Mouse (Mus musculus): ENCODE measurements around the gene Atf2. TPM values are rescaled to one million over a fixed set of nuclear protein-coding genes. Genes with fewer than 3 reads are reported as not detected.

Gene Atf2
- polyA plus RNA-seq, 1 experiment from 2014 or later = 28.7 TPM

DNA sequence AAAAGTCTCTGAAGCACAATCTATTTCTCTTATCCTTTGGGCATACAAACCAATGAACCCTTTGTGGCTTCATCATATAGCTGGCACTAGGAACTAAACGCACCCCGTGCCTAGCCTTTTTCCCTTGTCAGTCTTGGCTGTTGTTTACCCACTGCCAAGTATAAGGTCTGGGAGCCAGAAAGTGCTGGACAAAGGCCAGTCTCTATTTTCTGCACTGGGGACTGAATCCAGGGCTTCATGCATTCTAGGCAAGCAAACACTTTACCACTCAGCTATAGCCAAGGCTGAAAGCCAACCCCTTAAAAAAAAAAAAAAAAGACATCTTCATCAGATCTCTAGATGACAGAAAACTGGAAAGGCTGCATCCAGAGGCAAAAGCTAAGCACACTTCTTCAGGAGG is 102.1 kb downstream of the Atf2 start:
- ATAC-seq = no peak
- no peak overlapping the region for H3K9ac ChIP-seq
- 81% methylated on average over 2 of the region's 2 CpGs for WGBS (ENCODE audit: insufficient replicate concordance)
- H3K4me1 ChIP-seq = no peaks in the 10 kb centered on the region
- H3K36me3 ChIP-seq = no peaks in the 10 kb centered on the region
- H3K4me3 ChIP-seq = no peak overlapping the region
- no peak overlapping the region for H3K4me2 ChIP-seq
- H3K27ac ChIP-seq = no peak overlapping the region
- H3K27me3 ChIP-seq (replicated peaks) = peaks cover 13% of the 10 kb centered on the region; the same call in 1 of the 2 replicates
- H3K9me3 ChIP-seq (replicated peaks) = no peaks in the 10 kb centered on the region

DNA sequence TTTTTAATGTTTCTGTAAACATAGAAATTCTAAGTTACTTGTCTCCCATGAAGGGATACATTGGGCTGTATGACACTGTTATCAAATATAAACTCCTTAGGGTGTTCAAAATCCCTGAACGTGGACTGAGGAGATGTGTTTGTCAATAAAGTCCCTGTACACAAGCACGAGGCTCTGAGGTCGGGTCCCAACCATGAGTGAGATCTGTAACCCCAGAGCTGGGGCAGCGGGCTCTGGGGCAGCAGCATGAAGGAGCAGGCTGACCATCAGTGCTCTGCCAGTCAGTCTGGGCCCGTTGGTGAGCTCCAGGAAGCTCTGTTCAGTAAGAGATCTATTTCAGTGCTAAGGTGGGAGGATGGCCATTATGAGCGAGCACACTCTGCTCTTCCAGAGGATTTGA is 104.0 kb downstream of the Atf2 start:
- no peak overlapping the region for H3K27ac ChIP-seq
- no peak overlapping the region for H3K4me2 ChIP-seq
- no peak overlapping the region for H3K4me3 ChIP-seq
- peaks cover 14% of the 10 kb centered on the region; the same call in 1 of the 2 replicates for H3K27me3 ChIP-seq (replicated peaks)
- H3K36me3 ChIP-seq = no peaks in the 10 kb centered on the region
- no peak for ATAC-seq
- WGBS (ENCODE audit: insufficient replicate concordance) = 55% methylated on average over 6 of the region's 6 CpGs
- H3K9me3 ChIP-seq (replicated peaks) = no peaks in the 10 kb centered on the region
- H3K4me1 ChIP-seq = no peaks in the 10 kb centered on the region
- H3K9ac ChIP-seq = no peak overlapping the region

DNA sequence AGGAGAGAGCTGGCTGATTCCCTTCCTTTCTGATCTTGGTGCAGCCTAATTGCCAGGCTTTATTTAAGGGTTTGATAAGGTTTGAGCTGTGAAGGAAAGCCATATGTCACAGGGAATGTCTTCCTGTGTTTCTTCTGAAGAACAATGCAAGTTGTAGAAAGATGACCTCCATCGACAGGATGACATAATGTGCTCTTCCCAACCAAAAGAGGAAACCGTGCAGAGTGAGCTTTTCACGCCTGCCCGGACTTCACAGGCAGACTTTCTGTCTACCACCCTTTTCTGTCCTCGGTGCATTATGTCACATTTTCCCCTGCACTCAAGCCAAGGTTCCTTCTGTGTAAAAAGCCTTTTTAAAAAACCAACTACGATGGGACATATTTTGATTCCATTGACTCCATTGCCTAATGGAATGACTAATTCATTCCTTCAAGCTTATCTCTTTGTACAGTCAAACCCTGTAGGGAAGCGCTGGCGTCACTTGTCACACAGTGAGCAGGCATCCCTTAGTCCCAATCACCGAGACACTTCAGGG is 110.0 kb downstream of the Atf2 start:
- Histone ChIP-seq H3K4me2 (no peak overlapping the region), H3K4me3 (no peak overlapping the region), H3K9me3 (replicated peaks) (no peaks in the 10 kb centered on the region), H3K4me1 (no peaks in the 10 kb centered on the region), H3K27ac (no peak overlapping the region), H3K9ac (no peak overlapping the region), H3K36me3 (no peaks in the 10 kb centered on the region), H3K27me3 (replicated peaks) (peaks cover 33% of the 10 kb centered on the region)
- no peak for ATAC-seq
- 13% methylated on average over 9 of the region's 9 CpGs for WGBS (ENCODE audit: insufficient replicate concordance)

DNA sequence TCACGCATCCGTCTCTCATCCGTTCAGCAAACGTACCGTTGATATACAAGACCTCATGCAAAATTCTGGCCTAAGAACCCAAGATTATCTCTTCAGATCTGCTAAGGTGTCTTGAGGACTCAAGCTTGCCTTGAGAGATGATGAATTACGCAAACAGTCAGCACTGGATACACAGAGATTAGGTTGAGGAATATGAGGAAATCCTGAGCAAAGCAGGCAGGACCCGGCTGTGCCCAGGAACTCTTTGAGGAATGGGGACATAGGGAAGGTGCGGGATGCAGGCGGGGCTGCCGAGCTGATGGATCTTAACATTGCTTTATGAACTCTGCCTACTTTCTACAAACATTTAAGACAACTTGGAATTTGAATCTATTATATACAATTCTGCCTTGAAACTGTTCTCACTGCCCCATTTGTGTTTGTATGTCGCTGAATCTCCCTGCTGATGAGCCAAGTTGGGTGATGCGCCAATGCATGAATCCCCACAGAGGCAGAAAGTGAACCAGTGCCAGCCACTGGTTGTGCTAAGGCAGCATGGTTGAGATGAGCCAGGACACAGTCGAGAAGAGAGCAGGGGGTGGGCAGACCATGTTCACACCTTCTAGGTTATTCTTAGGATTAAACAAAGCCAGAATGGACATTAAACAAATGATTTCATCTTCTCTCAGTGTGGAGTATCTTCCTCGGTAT is 112.0 kb downstream of the Atf2 start:
- Histone ChIP-seq H3K36me3 (no peaks in the 10 kb centered on the region), H3K4me1 (no peaks in the 10 kb centered on the region), H3K4me3 (no peak overlapping the region), H3K9me3 (replicated peaks) (no peaks in the 10 kb centered on the region), H3K27me3 (replicated peaks) (peaks cover 52% of the 10 kb centered on the region), H3K9ac (no peak overlapping the region), H3K27ac (no peak overlapping the region), H3K4me2 (no peak overlapping the region)
- 78% methylated on average over 14 of the region's 14 CpGs for WGBS (ENCODE audit: insufficient replicate concordance)
- ATAC-seq = no peak

DNA sequence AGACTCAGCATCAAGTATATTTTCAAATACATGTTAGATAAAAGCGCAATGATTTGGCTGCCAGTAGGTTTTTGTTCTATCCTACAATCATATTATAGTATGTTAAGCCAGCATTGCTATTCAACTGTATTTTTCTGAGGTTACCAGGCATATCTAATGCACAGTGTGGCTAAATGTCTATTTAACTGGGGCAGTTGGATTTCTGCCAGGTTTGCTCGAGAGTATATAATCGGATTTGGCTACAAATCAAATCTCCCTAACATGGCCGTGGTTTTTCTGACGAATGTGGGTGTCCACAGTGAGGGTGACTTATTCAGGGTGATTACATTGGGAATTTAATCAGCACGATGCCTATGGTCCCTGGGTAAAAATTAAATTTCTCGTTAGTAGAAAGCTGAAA is 112.6 kb downstream of the Atf2 start:
- Histone ChIP-seq H3K4me2 (no peak overlapping the region), H3K9ac (no peak overlapping the region), H3K27me3 (replicated peaks) (peaks cover 58% of the 10 kb centered on the region), H3K9me3 (replicated peaks) (no peaks in the 10 kb centered on the region), H3K27ac (no peak overlapping the region), H3K4me1 (peaks cover under 1% of the 10 kb centered on the region), H3K36me3 (no peaks in the 10 kb centered on the region), H3K4me3 (no peak overlapping the region)
- 64% methylated on average over 7 of the region's 7 CpGs for WGBS (ENCODE audit: insufficient replicate concordance)
- ATAC-seq = no peak

DNA sequence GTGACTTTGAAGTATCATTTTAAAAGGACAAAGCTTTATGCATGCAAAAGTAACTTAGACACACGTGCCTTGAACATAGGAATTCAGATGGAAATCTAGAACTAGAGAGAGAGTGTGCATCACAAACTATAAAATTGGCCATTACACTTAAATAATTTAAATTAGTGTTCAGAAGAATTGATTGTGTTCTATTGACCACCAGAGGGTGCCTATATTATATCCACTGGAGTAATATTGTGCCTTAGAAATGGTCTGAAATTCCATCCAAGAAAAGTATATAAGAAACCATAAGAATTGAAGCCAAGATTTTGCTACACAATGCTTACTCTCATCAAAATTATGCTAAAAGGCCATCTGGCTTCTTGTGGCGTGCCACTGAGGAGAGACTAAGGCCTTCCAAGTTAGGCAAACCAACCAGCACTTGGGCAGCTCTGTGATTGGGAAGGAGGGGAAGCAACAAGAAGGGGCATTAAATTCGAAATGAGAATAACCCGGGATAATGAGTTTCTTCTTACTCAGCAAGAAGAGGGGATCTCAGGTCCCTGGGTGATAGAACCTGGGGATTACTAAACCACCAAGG is 113.3 kb downstream of the Atf2 start:
- Histone ChIP-seq H3K9ac (no peak overlapping the region), H3K27me3 (replicated peaks) (peaks cover 64% of the 10 kb centered on the region), H3K4me1 (peaks cover 4% of the 10 kb centered on the region), H3K4me3 (no peak overlapping the region), H3K9me3 (replicated peaks) (no peaks in the 10 kb centered on the region), H3K4me2 (no peak overlapping the region), H3K36me3 (no peaks in the 10 kb centered on the region), H3K27ac (no peak overlapping the region)
- WGBS (ENCODE audit: insufficient replicate concordance) = 59% methylated on average over 4 of the region's 4 CpGs
- ATAC-seq = no peak

DNA sequence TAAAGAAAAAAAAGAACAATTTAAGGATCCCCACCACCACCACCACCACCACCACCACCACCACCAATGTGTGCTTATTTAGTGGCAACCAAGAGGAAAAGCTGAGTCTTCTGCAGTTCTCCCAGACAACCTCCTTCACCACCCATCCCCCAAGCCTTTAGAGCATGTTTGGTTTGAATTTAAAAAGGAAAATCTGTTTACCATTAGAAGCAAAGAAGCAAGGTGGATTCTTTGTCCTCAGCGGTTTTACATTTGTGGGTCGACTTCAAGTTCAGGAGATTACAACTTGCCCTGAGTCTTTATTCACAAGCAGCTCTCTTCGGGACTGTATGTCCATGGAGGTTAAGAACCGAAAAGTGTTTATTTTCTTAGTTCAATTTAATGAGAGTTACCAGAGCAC is 115.5 kb downstream of the Atf2 start:
- no peak overlapping the region for H3K4me2 ChIP-seq
- H3K4me1 ChIP-seq = peaks cover 4% of the 10 kb centered on the region
- no peak for ATAC-seq
- no peak overlapping the region for H3K9ac ChIP-seq
- H3K36me3 ChIP-seq = no peaks in the 10 kb centered on the region
- no peak overlapping the region for H3K4me3 ChIP-seq
- 39% methylated on average over 4 of the region's 4 CpGs for WGBS (ENCODE audit: insufficient replicate concordance)
- H3K27ac ChIP-seq = no peak overlapping the region
- peaks cover 71% of the 10 kb centered on the region for H3K27me3 ChIP-seq (replicated peaks)
- no peaks in the 10 kb centered on the region for H3K9me3 ChIP-seq (replicated peaks)

DNA sequence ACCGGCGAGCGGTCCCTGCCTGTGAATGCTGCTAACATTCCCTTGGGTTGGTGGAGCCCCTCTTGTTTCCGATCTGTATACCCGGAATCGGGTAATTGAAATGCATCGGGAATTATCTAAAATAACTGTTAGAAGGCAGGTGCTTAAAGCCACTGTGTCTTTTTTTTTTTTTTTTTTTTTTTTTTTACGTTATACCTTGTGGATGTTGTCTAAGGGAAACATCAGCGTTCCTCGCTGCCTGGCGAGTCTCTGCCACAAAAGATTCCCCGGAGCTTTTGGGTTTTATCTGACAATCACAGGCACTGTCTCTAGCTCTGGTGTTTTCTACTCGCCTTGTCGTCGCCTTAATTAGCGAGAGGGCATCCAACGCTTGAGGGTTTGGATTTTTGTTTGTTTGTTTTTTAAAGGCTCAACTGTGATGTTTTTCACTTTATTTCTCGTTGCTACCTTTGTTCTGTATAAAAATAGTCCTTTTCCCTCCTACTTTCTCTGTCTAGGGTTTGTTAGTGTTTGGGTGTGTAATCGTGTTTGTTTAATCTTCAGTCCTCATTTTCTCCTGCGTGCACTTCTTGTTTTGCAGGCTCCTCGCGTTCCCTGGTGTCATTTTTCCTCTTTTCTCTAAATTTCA is 116.6 kb downstream of the Atf2 start:
- Histone ChIP-seq H3K4me1 (peaks cover 4% of the 10 kb centered on the region), H3K27me3 (replicated peaks) (peaks cover 70% of the 10 kb centered on the region), H3K4me3 (peak overlapping the region; percentile 75), H3K9ac (peak overlapping the region; percentile 58), H3K9me3 (replicated peaks) (no peaks in the 10 kb centered on the region), H3K36me3 (no peaks in the 10 kb centered on the region), H3K4me2 (peak overlapping the region; percentile 97), H3K27ac (no peak overlapping the region)
- ATAC-seq = no peak
- 2% methylated on average over 22 of the region's 22 CpGs for WGBS (ENCODE audit: insufficient replicate concordance)

DNA sequence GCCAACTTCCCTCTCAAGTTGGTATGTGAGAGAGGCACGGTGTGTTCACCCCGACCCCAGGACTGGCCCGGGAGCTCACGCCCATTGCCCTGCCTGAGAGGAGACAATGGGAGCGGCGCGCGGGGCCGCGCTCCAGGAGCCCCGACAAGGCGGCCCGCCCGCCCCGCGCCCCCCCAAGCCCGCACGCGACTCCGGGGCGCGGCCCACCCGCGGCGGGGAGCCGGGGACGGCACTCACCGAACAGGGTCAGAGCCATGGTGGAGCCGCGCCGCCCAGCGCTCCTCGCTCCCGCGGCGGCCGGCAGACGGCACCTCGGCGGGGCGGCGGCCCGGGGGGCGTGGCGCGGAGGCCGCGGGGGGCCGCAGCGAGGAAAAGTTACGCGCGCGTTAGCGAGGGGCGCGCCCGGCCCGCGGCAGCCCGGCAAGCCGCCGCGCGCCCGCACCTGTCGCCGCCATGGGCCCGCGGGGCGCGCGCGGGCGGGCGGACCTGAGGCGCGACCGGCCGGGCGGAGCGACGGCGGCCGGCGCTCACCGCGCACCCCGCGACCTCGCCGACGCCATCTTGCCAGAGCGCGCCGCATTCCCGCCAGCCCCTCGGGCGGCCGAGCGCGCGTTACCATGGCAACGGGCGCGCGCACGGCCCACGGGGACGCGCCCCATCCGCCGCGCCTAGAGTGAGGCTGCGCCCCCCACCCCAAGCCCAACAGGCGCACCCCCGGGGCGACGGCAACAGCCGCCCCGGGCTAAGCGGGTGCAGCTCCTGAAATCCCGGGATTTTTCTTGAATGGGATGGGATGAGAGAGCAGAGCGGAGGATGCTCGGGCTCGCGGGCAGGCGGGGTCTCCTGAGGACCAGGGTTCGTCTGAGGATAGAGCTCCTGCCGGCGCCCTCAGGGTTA is 117.4 kb downstream of the Atf2 start, which contains the start of gene Chn1:
Gene Chn1, minus strand, starts transcription at position 561 of the 897 bp plus-strand sequence.
- ATAC-seq = peak; percentile 73
- WGBS (ENCODE audit: insufficient replicate concordance) = 2% methylated on average over 116 of the region's 131 CpGs
- H3K36me3 ChIP-seq = no peaks in the 10 kb centered on the region
- H3K27me3 ChIP-seq (replicated peaks) = peaks cover 63% of the 10 kb centered on the region
- peak within 1 kb of the TSS; percentile 75 for H3K4me3 ChIP-seq
- H3K4me2 ChIP-seq = peak within 1 kb of the TSS; percentile 97
- H3K4me1 ChIP-seq = peaks cover 4% of the 10 kb centered on the region
- no peaks in the 10 kb centered on the region for H3K9me3 ChIP-seq (replicated peaks)
- no peak within 1 kb of the TSS for H3K27ac ChIP-seq
- H3K9ac ChIP-seq = peak within 1 kb of the TSS; percentile 73

DNA sequence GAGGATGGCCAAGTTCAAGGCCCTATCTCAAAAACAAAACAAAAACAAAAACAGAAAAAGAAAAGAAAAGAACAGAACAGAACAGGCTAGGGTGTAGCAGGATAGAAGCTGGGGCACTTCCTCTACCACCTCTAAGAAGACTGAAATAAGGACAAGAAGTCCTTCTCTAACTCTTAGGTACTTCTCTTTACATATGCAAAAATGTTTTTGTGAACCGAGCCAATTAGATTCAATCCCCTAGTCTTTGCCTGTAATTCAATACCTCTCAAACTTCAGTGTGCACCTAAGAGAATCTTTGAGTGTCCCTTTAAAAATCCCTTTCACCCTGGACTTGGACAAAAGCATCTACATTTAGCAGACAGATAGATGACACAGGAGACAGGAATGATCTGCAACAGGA is 119.5 kb downstream of the Atf2 start:
- no peak for ATAC-seq
- Histone ChIP-seq H3K4me1 (peaks cover 4% of the 10 kb centered on the region), H3K27me3 (replicated peaks) (peaks cover 51% of the 10 kb centered on the region), H3K9ac (no peak overlapping the region), H3K36me3 (no peaks in the 10 kb centered on the region), H3K4me3 (no peak overlapping the region), H3K27ac (no peak overlapping the region), H3K4me2 (no peak overlapping the region), H3K9me3 (replicated peaks) (no peaks in the 10 kb centered on the region)
- WGBS (ENCODE audit: insufficient replicate concordance) = 37% methylated on average over 1 of the region's 1 CpGs

DNA sequence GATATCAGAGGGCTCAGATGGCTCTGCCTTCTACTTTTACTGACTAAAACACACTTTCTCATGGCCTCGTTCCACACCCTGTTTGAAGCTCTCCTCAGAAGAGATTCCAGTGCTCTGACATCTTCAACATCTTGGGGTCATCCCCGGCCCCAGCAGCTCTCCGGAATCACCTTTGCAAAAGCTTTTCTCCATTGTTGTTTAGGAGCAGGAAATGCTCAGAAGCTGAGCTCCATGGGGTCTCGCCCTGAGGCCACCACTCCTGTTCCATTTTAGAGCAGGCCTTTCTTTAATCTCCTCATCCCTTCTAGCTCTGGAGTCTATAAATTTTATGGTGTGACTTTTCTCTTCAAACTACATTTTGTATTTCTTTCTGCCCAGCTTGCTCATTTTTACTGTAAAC is 123.8 kb downstream of the Atf2 start:
- peaks cover 11% of the 10 kb centered on the region for H3K27me3 ChIP-seq (replicated peaks)
- no peak overlapping the region for H3K9ac ChIP-seq
- no peak overlapping the region for H3K27ac ChIP-seq
- no peak overlapping the region for H3K4me3 ChIP-seq
- no peak for ATAC-seq
- no peak overlapping the region for H3K4me2 ChIP-seq
- WGBS (ENCODE audit: insufficient replicate concordance) = 63% methylated on average over 4 of the region's 4 CpGs
- no peaks in the 10 kb centered on the region for H3K4me1 ChIP-seq
- no peaks in the 10 kb centered on the region for H3K36me3 ChIP-seq
- H3K9me3 ChIP-seq (replicated peaks) = no peaks in the 10 kb centered on the region
